Mouse (Mus musculus) forebrain, embryonic 13.5 days (tissue): ENCODE measurements around the gene S100pbp. TPM values are rescaled to one million over a fixed set of nuclear protein-coding genes. Genes with fewer than 3 reads are reported as not detected.
A peak's percentile ranks its signal among the peaks of the same experiment; 100 is the strongest.
"Not testable (repeated sequence)": the region's sequence is repeated elsewhere in the genome, so short reads cannot be mapped to it uniquely, and the experiment has no call there.

Source experiments
- ATAC-seq: fragments of 200-750 bp; cut with Nextera tagmentation; 2 replicates; pipeline ENCODE4 v1.8.0; 2017
- H3K27ac ChIP-seq: fragments of 300-500 bp; sonication (generic); 2 replicates; pipeline ENCODE4 v1.5.1; 2015; ENCODE audit warnings: inconsistent platforms, mild to moderate bottlenecking, moderate library complexity
- H3K27me3 ChIP-seq: fragments of 300-500 bp; sonication (generic); 2 replicates; pipeline ENCODE4 v1.6.1; 2015; ENCODE audit warnings: mild to moderate bottlenecking, inconsistent platforms
- H3K36me3 ChIP-seq: fragments of 300-500 bp; sonication (generic); 2 replicates; pipeline ENCODE4 v1.6.1; 2015; ENCODE audit warnings: mild to moderate bottlenecking, inconsistent platforms; ENCODE audit not compliant: poor library complexity, severe bottlenecking
- H3K4me1 ChIP-seq: fragments of 300-500 bp; sonication (generic); 2 replicates; pipeline ENCODE4 v1.6.1; 2015; ENCODE audit warnings: inconsistent platforms
- H3K4me2 ChIP-seq: fragments of 300-500 bp; sonication (generic); 2 replicates; pipeline ENCODE4 v1.6.1; 2015; ENCODE audit warnings: inconsistent platforms, mild to moderate bottlenecking, moderate library complexity
- H3K4me3 ChIP-seq: fragments of 300-500 bp; sonication (generic); 2 replicates; pipeline ENCODE4 v1.5.1; 2015; ENCODE audit warnings: mild to moderate bottlenecking, inconsistent platforms
- H3K9ac ChIP-seq: fragments of 300-500 bp; sonication (generic); 2 replicates; pipeline ENCODE4 v1.6.1; 2015; ENCODE audit warnings: mild to moderate bottlenecking, inconsistent platforms
- H3K9me3 ChIP-seq: fragments of 300-500 bp; sonication (generic); replicated peaks from 2 replicates; pipeline ENCODE4 v1.6.1; 2016; ENCODE audit warnings: inconsistent platforms
- WGBS: fragments of 180-500 bp; shearing (Covaris S2); methylation state at CpG from one replicate; pipeline ENCODE4 v1.1.7; 2015; 5-methylcytosine and 5-hydroxymethylcytosine counted together
- polyA plus RNA-seq: library from polyadenylated mRNA; unstranded; fragments of >200 nt; fragmentation: Nextera tagmentation; extraction: Ambion mirVana; gene quantifications from 2 replicates; pipeline ENCODE4 v1.2.1, GENCODE M21; 2015

Gene S100pbp
- polyA plus RNA-seq, 1 experiment from 2014 or later = 15.6 TPM

DNA sequence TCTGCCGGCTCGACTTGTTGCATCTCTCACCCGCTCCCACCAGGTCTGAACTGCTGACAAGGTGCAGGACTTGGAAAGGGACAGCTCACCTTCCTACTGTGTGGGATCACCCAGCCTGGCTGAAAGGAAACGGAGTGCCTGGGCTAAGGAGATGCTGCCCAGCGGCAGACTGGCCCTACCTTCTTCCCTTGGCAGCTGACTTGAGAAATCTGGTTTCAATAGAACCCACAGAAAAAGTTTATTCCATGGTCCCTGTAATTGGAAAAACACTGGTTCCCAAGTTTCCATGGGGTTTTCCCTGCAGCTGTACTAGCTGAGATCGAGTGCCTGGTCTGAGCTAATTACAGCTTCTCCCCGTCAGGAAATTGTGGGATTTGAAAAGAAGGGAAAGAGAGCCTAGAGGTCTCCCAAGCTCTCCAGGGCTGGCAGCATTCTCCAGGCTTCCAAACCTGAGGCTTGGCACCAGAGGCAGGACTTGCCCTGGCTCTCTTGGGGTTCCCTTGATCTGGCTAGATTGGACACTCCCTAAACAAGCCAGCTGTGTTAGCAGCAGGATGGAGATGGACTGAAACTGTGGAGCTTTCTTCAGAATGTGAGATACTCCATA is 29.1 kb upstream of the S100pbp start:
- Histone ChIP-seq H3K9me3 (no peaks in the 10 kb centered on the region), H3K27me3 (0 out of 2 replicates have a peak, but pooled peaks cover 6% of the 10 kb centered on the region), H3K4me1 (peaks cover 10% of the 10 kb centered on the region), H3K9ac (no peak overlapping the region), H3K36me3 (peaks cover 95% of the 10 kb centered on the region), H3K4me2 (no peak overlapping the region), H3K4me3 (no peak overlapping the region), H3K27ac (no peak overlapping the region)
- 82% methylated on average over 7 of the region's 7 CpGs for WGBS
- ATAC-seq = no peak

- not testable (repeated sequence) for ATAC-seq, H3K27ac ChIP-seq, H3K4me1 ChIP-seq, H3K9me3 ChIP-seq, H3K4me2 ChIP-seq, H3K4me3 ChIP-seq, H3K9ac ChIP-seq, H3K27me3 ChIP-seq
- WGBS = 73% methylated on average over 3 of the region's 3 CpGs
- H3K36me3 ChIP-seq = peaks cover 96% of the 10 kb centered on the region
Observed at GRCm38 (mm10) chr4:129212486-129212885, 23.0 kb upstream of the S100pbp start.

GRCm38 (mm10) chr4:129211461-129211860 is 21.9 kb upstream of the S100pbp start:
- Histone ChIP-seq H3K27ac (no peak overlapping the region), H3K36me3 (peaks cover 96% of the 10 kb centered on the region)
- 88% methylated on average over 4 of the region's 4 CpGs for WGBS

GRCm38 (mm10) chr4:129209504-129209903 is 20.0 kb upstream of the S100pbp start:
- Histone ChIP-seq H3K27ac (no peak overlapping the region), H3K4me2 (no peak overlapping the region), H3K27me3 (no peaks in the 10 kb centered on the region), H3K4me3 (no peak overlapping the region), H3K36me3 (peaks cover 94% of the 10 kb centered on the region), H3K4me1 (no peaks in the 10 kb centered on the region), H3K9me3 (no peaks in the 10 kb centered on the region), H3K9ac (no peak overlapping the region)
- WGBS = 60% methylated on average over 7 of the region's 7 CpGs
- no peak for ATAC-seq

More at GRCm38 (mm10) chr4:129211461-129211860, 21.9 kb upstream of the S100pbp start:
- H3K4me2 ChIP-seq = no peak overlapping the region
- no peak overlapping the region for H3K9ac ChIP-seq
- H3K4me3 ChIP-seq = no peak overlapping the region
- no peaks in the 10 kb centered on the region for H3K27me3 ChIP-seq
- H3K9me3 ChIP-seq = no peaks in the 10 kb centered on the region
- H3K4me1 ChIP-seq = no peaks in the 10 kb centered on the region
- ATAC-seq = no peak

DNA sequence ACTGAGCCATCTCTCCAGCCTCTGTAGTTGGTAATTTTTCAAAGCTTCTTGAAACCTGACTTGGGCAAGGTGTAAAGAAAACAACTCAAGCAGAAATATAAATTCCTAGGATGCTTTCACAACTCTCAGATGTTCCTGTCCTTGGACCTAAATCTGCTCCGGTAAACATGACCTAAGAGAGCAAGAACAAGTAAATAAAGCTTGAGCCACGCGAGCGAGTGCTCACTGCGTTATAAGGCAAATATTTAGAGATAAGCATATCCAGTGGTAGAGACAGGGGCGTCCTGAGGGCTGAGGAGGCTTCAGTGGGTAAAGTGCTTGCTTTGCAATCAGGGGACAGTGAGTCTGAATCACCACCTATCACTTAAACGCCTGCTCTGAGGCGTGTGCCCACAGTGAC is 17.3 kb upstream of the S100pbp start:
- no peak overlapping the region for H3K27ac ChIP-seq
- ATAC-seq = no peak
- 96% methylated on average over 8 of the region's 8 CpGs for WGBS
- no peaks in the 10 kb centered on the region for H3K27me3 ChIP-seq
- peaks cover 94% of the 10 kb centered on the region for H3K36me3 ChIP-seq
- no peak overlapping the region for H3K4me3 ChIP-seq
- H3K4me2 ChIP-seq = no peak overlapping the region
- no peaks in the 10 kb centered on the region for H3K9me3 ChIP-seq
- no peak overlapping the region for H3K9ac ChIP-seq
- H3K4me1 ChIP-seq = no peaks in the 10 kb centered on the region

- H3K27me3 ChIP-seq = no peaks in the 10 kb centered on the region
- H3K4me2 ChIP-seq = no peak overlapping the region
- ATAC-seq = no peak
- no peaks in the 10 kb centered on the region for H3K9me3 ChIP-seq
- no peaks in the 10 kb centered on the region for H3K4me1 ChIP-seq
- H3K27ac ChIP-seq = no peak overlapping the region
- H3K4me3 ChIP-seq = no peak overlapping the region
- H3K36me3 ChIP-seq = peaks cover 96% of the 10 kb centered on the region
- 95% methylated on average over 10 of the region's 10 CpGs for WGBS
- no peak overlapping the region for H3K9ac ChIP-seq
Observed at GRCm38 (mm10) chr4:129204655-129205054, 15.1 kb upstream of the S100pbp start.

DNA sequence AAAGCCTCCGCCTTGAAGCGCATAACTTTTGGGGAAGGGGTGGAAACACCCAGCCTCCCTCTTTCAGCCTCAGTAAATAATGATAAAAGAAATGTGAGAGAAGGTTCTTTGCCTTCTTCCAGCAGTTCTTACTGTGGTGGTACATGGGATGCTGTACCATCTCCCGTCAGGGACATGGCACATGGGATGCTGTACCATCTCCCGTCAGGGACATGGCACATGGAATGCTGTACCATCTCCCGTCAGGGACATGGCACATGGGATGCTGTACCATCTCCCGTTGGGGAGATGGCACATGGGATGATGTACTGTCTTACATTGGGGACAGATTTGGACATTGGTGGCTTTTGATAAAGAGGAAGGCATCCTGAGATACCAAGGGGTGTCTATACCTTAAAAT is 8.0 kb upstream of the S100pbp start:
- H3K9me3 ChIP-seq = no peaks in the 10 kb centered on the region
- H3K9ac ChIP-seq = no peak overlapping the region
- peaks cover 75% of the 10 kb centered on the region for H3K36me3 ChIP-seq
- H3K4me2 ChIP-seq = no peak overlapping the region
- no peaks in the 10 kb centered on the region for H3K27me3 ChIP-seq
- no peaks in the 10 kb centered on the region for H3K4me1 ChIP-seq
- H3K4me3 ChIP-seq = no peak overlapping the region
- WGBS = 97% methylated on average over 6 of the region's 6 CpGs
- no peak for ATAC-seq
- H3K27ac ChIP-seq = no peak overlapping the region

DNA sequence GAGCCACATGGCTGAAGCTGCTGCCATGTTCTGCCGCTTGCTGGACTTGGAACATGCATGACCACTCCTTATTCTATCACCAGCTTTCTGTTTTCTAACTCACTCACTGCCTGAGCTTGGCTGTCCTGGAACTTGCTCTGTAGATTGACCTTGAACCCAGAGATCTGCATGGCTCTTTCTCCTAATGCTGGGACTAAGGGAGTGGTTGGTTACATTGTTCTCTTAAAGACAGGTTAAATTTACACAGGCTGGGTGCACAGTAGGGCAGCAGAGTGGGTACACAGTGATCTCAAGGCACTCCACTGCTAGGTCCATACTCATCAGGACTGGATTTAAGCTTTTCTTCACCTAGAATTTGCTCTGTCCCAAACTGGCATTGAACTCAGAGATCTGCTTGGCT is 4.8 kb upstream of the S100pbp start:
- WGBS = 93% methylated on average over 1 of the region's 1 CpGs
- Histone ChIP-seq H3K9me3 (no peaks in the 10 kb centered on the region), H3K36me3 (peaks cover 47% of the 10 kb centered on the region), H3K9ac (no peak overlapping the region), H3K27me3 (no peaks in the 10 kb centered on the region), H3K27ac (no peak overlapping the region), H3K4me1 (peaks cover 17% of the 10 kb centered on the region), H3K4me2 (no peak overlapping the region), H3K4me3 (no peak overlapping the region)
- ATAC-seq = no peak

DNA sequence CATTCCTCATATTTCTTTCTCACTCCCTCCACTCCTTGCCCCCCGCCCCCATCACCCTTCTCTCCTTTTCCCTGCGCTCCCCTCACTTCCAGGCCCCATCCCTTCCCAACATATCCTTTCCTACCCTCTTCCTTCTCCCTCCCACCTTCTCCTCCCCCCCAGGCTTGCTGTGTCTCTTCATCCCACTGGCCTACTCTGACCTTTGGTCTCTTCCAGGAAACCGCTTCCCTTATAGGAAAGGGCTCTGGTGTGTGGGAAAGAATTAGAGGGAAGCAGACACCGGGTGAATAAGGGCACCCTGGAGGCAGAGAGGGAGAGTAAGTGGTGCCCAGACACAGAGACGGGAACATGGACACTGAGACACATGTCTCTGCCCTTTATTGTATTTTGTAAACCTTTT is 2.2 kb upstream of the S100pbp start:
- 85% methylated on average over 5 of the region's 5 CpGs for WGBS

DNA sequence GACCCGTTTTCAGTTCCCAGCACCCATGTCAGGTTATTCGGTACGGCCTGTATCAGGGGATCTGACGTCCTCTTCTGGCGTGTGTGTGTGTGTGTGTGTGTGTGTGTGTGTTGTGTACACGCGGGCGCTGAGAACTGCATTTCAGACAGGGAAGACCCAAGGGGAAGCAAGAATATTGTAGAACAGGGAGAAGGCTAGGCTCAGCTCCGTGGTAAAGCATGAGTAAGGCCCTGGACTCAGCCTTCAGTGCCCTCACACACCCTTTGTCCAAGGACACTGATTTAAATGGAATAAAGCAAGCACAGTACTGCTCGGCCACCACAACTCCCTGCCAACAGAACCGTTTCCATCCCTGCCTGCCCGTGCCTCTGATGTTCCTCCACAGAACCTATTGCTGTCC is 1.0 kb upstream of the S100pbp start:
- H3K4me2 ChIP-seq = peak overlapping the region; percentile 92
- ATAC-seq = 0 out of 2 replicates have a peak, but pooled peaks have one; percentile 13
- peak overlapping the region; percentile 80 for H3K4me3 ChIP-seq
- H3K36me3 ChIP-seq = peaks cover 16% of the 10 kb centered on the region
- H3K27me3 ChIP-seq = no peaks in the 10 kb centered on the region
- 0 out of 2 replicates have a peak overlapping the region, but pooled peaks have one; percentile 87 for H3K27ac ChIP-seq
- peak overlapping the region; percentile 85 for H3K9ac ChIP-seq
- H3K4me1 ChIP-seq = peaks cover 27% of the 10 kb centered on the region
- WGBS = 4% methylated on average over 12 of the region's 12 CpGs
- no peaks in the 10 kb centered on the region for H3K9me3 ChIP-seq

More for the DNA sequence above, 2.2 kb upstream of the S100pbp start:
- peaks cover 26% of the 10 kb centered on the region for H3K36me3 ChIP-seq
- no peak for ATAC-seq
- peak overlapping the region; percentile 85; the same call in 1 of the 2 replicates for H3K9ac ChIP-seq
- no peaks in the 10 kb centered on the region for H3K9me3 ChIP-seq
- peak overlapping the region; percentile 92 for H3K4me2 ChIP-seq
- 0 out of 2 replicates have a peak overlapping the region, but pooled peaks have one; percentile 80 for H3K4me3 ChIP-seq
- H3K27ac ChIP-seq = no peak overlapping the region
- no peaks in the 10 kb centered on the region for H3K27me3 ChIP-seq
- peaks cover 27% of the 10 kb centered on the region for H3K4me1 ChIP-seq

GRCm38 (mm10) chr4:129188803-129189541 is 555 bp downstream of the S100pbp start:
- peak overlapping the region; percentile 80 for H3K4me3 ChIP-seq
- 0% methylated on average over 56 of the region's 74 CpGs for WGBS

DNA sequence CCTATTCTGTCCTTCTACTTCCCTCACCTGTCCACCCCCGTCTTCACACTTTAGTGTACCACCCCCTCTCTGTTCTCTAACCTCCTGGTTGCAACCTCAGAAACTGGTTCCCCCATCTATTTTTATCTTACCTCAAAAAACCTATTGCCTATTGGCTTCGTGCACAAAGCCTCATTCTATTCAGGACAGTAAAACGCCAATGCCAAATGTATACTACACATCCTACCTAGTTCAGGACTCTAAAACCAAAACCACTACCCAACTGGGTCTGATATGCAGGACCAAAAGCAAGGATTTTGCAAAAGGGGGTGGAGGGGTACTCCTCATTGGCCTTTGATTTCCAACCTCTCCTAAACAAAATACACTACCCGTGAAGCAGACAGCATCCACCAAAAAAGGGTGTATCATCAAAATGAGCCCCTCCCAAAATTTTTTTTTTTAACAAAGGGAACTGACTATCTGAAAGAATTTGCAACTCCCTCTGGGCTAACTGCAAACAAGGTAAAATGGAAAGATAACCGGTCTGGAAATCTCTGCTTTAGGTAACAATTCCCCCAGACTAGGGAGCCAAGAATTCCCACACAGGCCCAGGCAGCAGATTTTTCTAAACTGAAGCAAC is 1.4 kb downstream of the S100pbp start:
- Histone ChIP-seq H3K36me3 (0 out of 2 replicates have a peak, but pooled peaks cover 4% of the 10 kb centered on the region), H3K4me3 (peak overlapping the region; percentile 80), H3K9me3 (no peaks in the 10 kb centered on the region), H3K27me3 (no peaks in the 10 kb centered on the region), H3K9ac (peak overlapping the region; percentile 84), H3K4me2 (peak overlapping the region; percentile 74), H3K27ac (peak overlapping the region; percentile 87), H3K4me1 (peaks cover 27% of the 10 kb centered on the region)
- no peak for ATAC-seq
- 35% methylated on average over 5 of the region's 5 CpGs for WGBS

More at GRCm38 (mm10) chr4:129188803-129189541, 555 bp downstream of the S100pbp start:
- H3K4me2 ChIP-seq = peak overlapping the region; percentile 74
- H3K27ac ChIP-seq = peak overlapping the region; percentile 87
- peak overlapping the region; percentile 84 for H3K9ac ChIP-seq
- H3K9me3 ChIP-seq = no peaks in the 10 kb centered on the region
- H3K36me3 ChIP-seq = peaks cover 9% of the 10 kb centered on the region
- no peaks in the 10 kb centered on the region for H3K27me3 ChIP-seq
- peak; percentile 44 for ATAC-seq
- peaks cover 27% of the 10 kb centered on the region for H3K4me1 ChIP-seq
